Mouse (Mus musculus) brain, embryonic 18.5 days (tissue): Measurements from ENCODE around the gene Zfp462.
"Not testable (repeated sequence)": the region's sequence is repeated elsewhere in the genome, so short reads cannot be mapped to it uniquely, and the experiment has no call there.

Experiments
- DNase-seq: peaks from one replicate; pipeline ENCODE4 v3.0.0-alpha.2; 2012; ENCODE audit warnings: low read depth, low spot score

Zfp462 gene

GRCm38 (mm10) chr4:54944921-54945430 lies at the start of gene Zfp462:
TSS of gene Zfp462 (plus strand) at chr4:54945048.
- DNase-seq, result peak; percentile 66

GRCm38 (mm10) chr4:54896017-54896416 lies 48.8 kb upstream of the Zfp462 start:
- DNase-seq, result no peak

GRCm38 (mm10) chr4:54904641-54905040 lies 40.2 kb upstream of the Zfp462 start:
- no peak for DNase-seq

GRCm38 (mm10) chr4:54905399-54905953 lies 39.4 kb upstream of the Zfp462 start:
- no peak for DNase-seq

- no peak for DNase-seq
Observed at GRCm38 (mm10) chr4:54910300-54910699, 34.5 kb upstream of the Zfp462 start.

GRCm38 (mm10) chr4:54918276-54918675 lies 26.6 kb upstream of the Zfp462 start:
- no peak for DNase-seq

- DNase-seq, result no peak
Observed at GRCm38 (mm10) chr4:54923386-54923785, 21.5 kb upstream of the Zfp462 start.

- no peak for DNase-seq
Observed at GRCm38 (mm10) chr4:54924306-54924705, 20.5 kb upstream of the Zfp462 start.

GRCm38 (mm10) chr4:54926456-54926855 lies 18.4 kb upstream of the Zfp462 start:
- DNase-seq, result not testable (repeated sequence)

- DNase-seq, result not testable (repeated sequence)
Observed at GRCm38 (mm10) chr4:54927321-54928062, 17.4 kb upstream of the Zfp462 start.

GRCm38 (mm10) chr4:54929686-54930085 lies 15.2 kb upstream of the Zfp462 start:
- no peak for DNase-seq

GRCm38 (mm10) chr4:54932668-54933067 lies 12.2 kb upstream of the Zfp462 start:
- DNase-seq, result no peak

GRCm38 (mm10) chr4:54937161-54937560 lies 7.7 kb upstream of the Zfp462 start:
- no peak for DNase-seq

- peak; percentile 70 for DNase-seq
Observed at GRCm38 (mm10) chr4:54945603-54946445, 976 bp downstream of the Zfp462 start.

GRCm38 (mm10) chr4:54946662-54947055 lies 1.8 kb downstream of the Zfp462 start:
- DNase-seq, result no peak

GRCm38 (mm10) chr4:54947056-54947990 lies 2.5 kb downstream of the Zfp462 start:
- DNase-seq, result peak; percentile 67

GRCm38 (mm10) chr4:54947991-54948615 lies 3.3 kb downstream of the Zfp462 start:
- peak; percentile 40 for DNase-seq

- DNase-seq, result peak; percentile 58
Observed at GRCm38 (mm10) chr4:54948616-54949560, 4.0 kb downstream of the Zfp462 start.

GRCm38 (mm10) chr4:54949561-54949940 lies 4.7 kb downstream of the Zfp462 start:
- no peak for DNase-seq
